Mouse (Mus musculus) thymus, adult 2 months (tissue): ENCODE measurements around the gene Cfl2. TPM values are rescaled to one million over a fixed set of nuclear protein-coding genes. Genes with fewer than 3 reads are reported as not detected.
A peak's percentile ranks its signal among the peaks of the same experiment; 100 is the strongest.
"Not testable (repeated sequence)": the region's sequence is repeated elsewhere in the genome, so short reads cannot be mapped to it uniquely, and the experiment has no call there.

Source experiments
- DNase-seq: peaks from one replicate; pipeline ENCODE4 v3.0.0; 2021
- H3K27ac ChIP-seq: fragments of 200-500 bp; 2 replicates; pipeline ENCODE4 v1.5.1; 2012; ENCODE audit warnings: low read length, control low read depth; ENCODE audit not compliant: control insufficient read depth, insufficient read depth
- H3K27me3 ChIP-seq: fragments of 200-500 bp; 2 replicates; pipeline ENCODE4 v1.6.1; 2012; ENCODE audit warnings: mild to moderate bottlenecking, low read length, moderate library complexity, mixed read lengths; ENCODE audit not compliant: control insufficient read depth, insufficient read depth
- H3K36me3 ChIP-seq: fragments of 200-500 bp; 2 replicates; pipeline ENCODE4 v1.6.1; 2012; ENCODE audit warnings: mild to moderate bottlenecking, low read length, moderate library complexity; ENCODE audit not compliant: control insufficient read depth, insufficient read depth
- H3K4me1 ChIP-seq: fragments of 200-500 bp; replicated peaks from 2 replicates; pipeline ENCODE4 v1.6.1; 2012; ENCODE audit warnings: low read length; ENCODE audit not compliant: control insufficient read depth, insufficient read depth
- H3K4me3 ChIP-seq: fragments of 200-500 bp; 2 replicates; pipeline ENCODE4 v1.5.1; 2012; ENCODE audit warnings: mild to moderate bottlenecking, low read length, control low read depth, moderate library complexity; ENCODE audit not compliant: control insufficient read depth, insufficient read depth
- CTCF ChIP-seq: fragments of 200-500 bp; IDR thresholded peaks from 2 replicates; pipeline ENCODE4 v1.5.1; 2012; ENCODE audit warnings: mild to moderate bottlenecking, control low read depth, low read length, moderate library complexity, borderline replicate concordance; ENCODE audit not compliant: control insufficient read depth, poor library complexity, insufficient read depth; ENCODE audit errors: extremely low read depth
- POLR2A ChIP-seq: fragments of 200-500 bp; IDR thresholded peaks from 2 replicates; pipeline ENCODE4 v1.6.1; 2012; ENCODE audit warnings: mild to moderate bottlenecking, low read length, control low read depth, moderate library complexity; ENCODE audit not compliant: control insufficient read depth, poor library complexity, insufficient read depth; ENCODE audit errors: extremely low read depth
- WGBS: fragments of 180-500 bp; shearing (Covaris S2); methylation state at CpG from one replicate; pipeline ENCODE4 v1.1.7; 2018; 5-methylcytosine and 5-hydroxymethylcytosine counted together
- polyA plus RNA-seq: library from polyadenylated mRNA; depleted of rRNA; stranded (reverse); fragments of >200 nt; gene quantifications from 2 replicates; pipeline ENCODE4 v1.2.3, GENCODE M21; 2012

Cfl2 gene
- polyA plus RNA-seq, 1 experiment = 11.5 TPM

GRCm38 (mm10) chr12:54839815-54840214 is 22.9 kb downstream of the Cfl2 start:
- no peak overlapping the region for H3K4me3 ChIP-seq
- peaks cover 5% of the 10 kb centered on the region; the same call in 1 of the 2 replicates for H3K4me1 ChIP-seq
- no peak for DNase-seq
- no peaks in the 10 kb centered on the region for H3K27me3 ChIP-seq
- TF ChIP-seq CTCF (no peak), POLR2A (no peak)
- WGBS = 97% methylated on average over 2 of the region's 2 CpGs
- no peak overlapping the region for H3K27ac ChIP-seq
- H3K36me3 ChIP-seq = no peaks in the 10 kb centered on the region

GRCm38 (mm10) chr12:54838931-54839330 is 23.7 kb downstream of the Cfl2 start:
- H3K27me3 ChIP-seq = no peaks in the 10 kb centered on the region
- TF ChIP-seq POLR2A (no peak), CTCF (no peak)

DNA sequence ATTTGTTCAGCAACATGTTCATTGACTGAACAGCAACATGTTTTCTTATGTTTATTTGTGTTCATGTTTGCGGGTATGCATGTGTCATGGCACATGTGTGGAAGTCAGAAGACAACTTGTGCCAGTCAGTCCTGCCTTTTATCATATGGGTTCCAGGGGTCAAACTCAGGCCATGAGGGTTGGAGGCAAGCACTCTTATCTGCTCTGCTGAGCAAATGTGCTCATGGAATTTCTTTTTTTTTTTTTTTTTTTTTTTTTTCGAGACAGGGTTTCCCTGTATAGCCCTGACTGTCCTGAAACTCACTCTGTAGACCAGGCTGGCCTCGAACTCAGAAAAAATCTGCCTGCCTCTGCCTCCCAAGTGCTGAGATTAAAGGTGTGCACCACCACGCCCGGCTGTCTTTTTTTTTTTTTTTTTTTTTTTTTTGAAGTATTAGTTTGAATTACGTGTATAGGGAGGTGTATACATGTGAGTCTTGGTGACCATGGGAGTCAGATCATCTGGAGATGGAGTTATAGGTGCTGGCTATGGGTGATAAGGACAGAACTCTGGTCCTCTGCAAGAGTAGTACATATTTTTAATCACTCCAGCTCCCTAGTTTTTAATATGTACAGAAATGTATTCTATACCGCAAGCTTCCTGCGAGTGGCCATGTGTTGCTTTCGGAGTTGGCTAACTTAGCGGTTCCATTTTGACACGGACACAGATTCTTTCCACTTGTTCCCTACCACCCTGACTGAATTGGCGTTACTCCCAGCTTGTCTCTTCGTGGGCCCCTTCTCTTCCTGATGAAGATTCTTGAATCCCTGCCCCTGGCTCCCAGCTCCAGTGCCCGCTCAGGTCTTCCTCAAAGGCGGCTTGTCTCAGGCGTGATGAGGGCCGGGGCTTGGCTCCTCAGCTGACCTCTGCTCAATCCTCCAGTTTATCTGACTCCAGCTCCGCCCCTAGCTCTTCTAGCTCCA is 26.8 kb downstream of the Cfl2 start:
- DNase-seq = no peak
- WGBS = 96% methylated on average over 18 of the region's 18 CpGs
- Histone ChIP-seq H3K27ac (no peak overlapping the region), H3K4me1 (peaks cover 9% of the 10 kb centered on the region; the same call in 1 of the 2 replicates), H3K36me3 (no peaks in the 10 kb centered on the region), H3K27me3 (no peaks in the 10 kb centered on the region), H3K4me3 (no peak overlapping the region)
- TF ChIP-seq CTCF (no peak), POLR2A (no peak)

More at GRCm38 (mm10) chr12:54838931-54839330, 23.7 kb downstream of the Cfl2 start:
- Histone ChIP-seq H3K27ac (no peak overlapping the region), H3K36me3 (no peaks in the 10 kb centered on the region), H3K4me1 (peaks cover 8% of the 10 kb centered on the region; the same call in 1 of the 2 replicates), H3K4me3 (no peak overlapping the region)
- no peak for DNase-seq

DNA sequence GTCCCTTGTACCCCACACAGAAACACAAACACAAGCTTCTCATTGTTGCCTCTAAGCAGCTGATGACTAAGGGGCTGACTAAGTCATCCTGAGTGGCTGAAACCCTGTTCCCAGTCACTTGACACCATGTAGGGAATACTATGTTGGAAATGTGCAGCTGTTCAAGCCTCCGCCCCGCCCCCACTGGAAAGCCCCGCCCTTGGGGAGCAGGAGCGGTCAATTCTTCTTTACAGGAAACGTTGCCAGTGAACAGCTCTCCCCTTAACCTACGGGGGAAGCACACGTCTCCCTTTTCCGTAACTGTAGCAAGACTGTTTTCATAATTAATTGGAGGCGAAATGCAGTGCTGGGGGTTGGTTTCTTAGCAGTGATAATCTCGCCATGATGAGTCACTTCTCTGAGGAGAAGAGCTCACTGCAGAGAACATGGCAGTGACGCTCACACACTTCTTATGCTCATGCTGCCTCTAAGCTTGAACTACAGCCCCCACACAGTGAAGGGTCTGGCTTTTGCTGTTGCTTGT is 27.7 kb downstream of the Cfl2 start:
- H3K27me3 ChIP-seq = no peaks in the 10 kb centered on the region
- H3K4me3 ChIP-seq = no peak overlapping the region; the same call in 1 of the 2 replicates
- H3K4me1 ChIP-seq = peaks cover 9% of the 10 kb centered on the region; the same call in 1 of the 2 replicates
- TF ChIP-seq CTCF (no peak), POLR2A (no peak)
- no peak overlapping the region for H3K27ac ChIP-seq
- 5% methylated on average over 11 of the region's 11 CpGs for WGBS
- no peaks in the 10 kb centered on the region for H3K36me3 ChIP-seq
- peak; percentile 52 for DNase-seq

GRCm38 (mm10) chr12:54833856-54834399 is 28.7 kb downstream of the Cfl2 start:
- Histone ChIP-seq H3K36me3 (no peaks in the 10 kb centered on the region), H3K27me3 (no peaks in the 10 kb centered on the region), H3K4me1 (peaks cover 9% of the 10 kb centered on the region; the same call in 1 of the 2 replicates), H3K27ac (no peak overlapping the region; the same call in 1 of the 2 replicates), H3K4me3 (no peak overlapping the region)
- no peak for TF ChIP-seq CTCF
- TF ChIP-seq POLR2A = no peak
- no peak for DNase-seq
- WGBS = 37% methylated on average over 9 of the region's 9 CpGs

DNA sequence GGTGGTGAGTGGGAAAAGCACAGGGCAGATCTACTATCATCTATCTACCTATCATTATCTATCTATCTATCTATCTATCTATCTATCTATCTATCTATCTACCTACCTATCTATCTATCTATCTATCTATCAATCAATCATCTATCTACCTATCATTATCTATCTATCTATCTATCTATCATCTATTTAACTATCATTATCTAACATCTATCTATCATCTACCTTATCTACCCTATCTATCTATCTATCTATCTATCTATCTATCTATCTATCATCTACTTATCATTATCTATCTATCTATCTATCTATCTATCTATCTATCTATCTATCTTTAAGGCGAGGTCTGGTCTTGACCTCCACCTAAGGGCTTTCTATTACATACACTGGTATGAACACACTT is 30.8 kb downstream of the Cfl2 start:
- not testable (repeated sequence) for DNase-seq
- 91% methylated on average over 1 of the region's 1 CpGs for WGBS

GRCm38 (mm10) chr12:54830574-54830973 is 32.1 kb downstream of the Cfl2 start:
- Histone ChIP-seq H3K4me3 (no peak overlapping the region), H3K27me3 (no peaks in the 10 kb centered on the region), H3K36me3 (no peaks in the 10 kb centered on the region), H3K4me1 (peaks cover 9% of the 10 kb centered on the region; the same call in 1 of the 2 replicates), H3K27ac (no peak overlapping the region)
- no peak for TF ChIP-seq POLR2A
- TF ChIP-seq CTCF = no peak
- DNase-seq = peak; percentile 80
- WGBS = 13% methylated on average over 6 of the region's 6 CpGs

More for the DNA sequence above, 30.8 kb downstream of the Cfl2 start:
- H3K27me3 ChIP-seq, H3K4me3 ChIP-seq, H3K36me3 ChIP-seq, H3K27ac ChIP-seq, H3K4me1 ChIP-seq: not testable (repeated sequence)
